Mouse (Mus musculus) myocyte (in vitro differentiated cells): ENCODE measurements around the gene Coro2b. TPM values are rescaled to one million over a fixed set of nuclear protein-coding genes. Genes with fewer than 3 reads are reported as not detected.

Experiments
- H3K27me3 ChIP-seq: one replicate; pipeline ENCODE4 v1.6.1; 2011; ENCODE audit not compliant: control insufficient read depth, insufficient read depth, insufficient read length
- H3K36me3 ChIP-seq: one replicate; pipeline ENCODE4 v1.6.1; 2011; ENCODE audit not compliant: control insufficient read depth, insufficient read depth
- H3K4me2 ChIP-seq: one replicate; pipeline ENCODE4 v1.6.1; 2011; ENCODE audit warnings: low read depth, control low read depth
- H3K4me3 ChIP-seq: one replicate; pipeline ENCODE4 v1.5.1; 2011; ENCODE audit warnings: mild to moderate bottlenecking, control low read depth, moderate library complexity
- H3K79me2 ChIP-seq: one replicate; pipeline ENCODE4 v1.6.1; 2011; ENCODE audit not compliant: control insufficient read depth, insufficient read depth
- H3ac ChIP-seq: one replicate; pipeline ENCODE4 v1.6.1; 2011; ENCODE audit not compliant: control insufficient read depth, insufficient read length
- CEBPB ChIP-seq: IDR thresholded peaks from 2 replicates; pipeline ENCODE4 v1.6.1; 2011; ENCODE audit warnings: mild to moderate bottlenecking, moderate library complexity; ENCODE audit not compliant: poor library complexity, insufficient read depth, severe bottlenecking
- E2F4 ChIP-seq: IDR thresholded peaks from one replicate; pipeline ENCODE4 v1.6.1; 2011; ENCODE audit warnings: mild to moderate bottlenecking, control low read depth, moderate library complexity; ENCODE audit not compliant: insufficient read depth
- MAX ChIP-seq: IDR thresholded peaks from one replicate; pipeline ENCODE4 v1.6.1; 2011; ENCODE audit warnings: low read depth, mild to moderate bottlenecking, control low read depth
- MYOD1 ChIP-seq, 3 experiments: IDR thresholded peaks; one replicate each; pipeline ENCODE4 v1.6.1; 2011; ENCODE audit warnings: control low read depth in 2 of 3, low read depth in 2 of 3, mild to moderate bottlenecking in 2 of 3, moderate library complexity in 1 of 3; ENCODE audit not compliant: insufficient read length in 2 of 3, control insufficient read depth in 1 of 3
- MYOG ChIP-seq, 3 experiments: IDR thresholded peaks; one replicate each; pipeline ENCODE4 v1.6.1; 2011; ENCODE audit warnings: control low read depth in 2 of 3, low read depth in 2 of 3, mild to moderate bottlenecking in 2 of 3; ENCODE audit not compliant: insufficient read length in 2 of 3, control insufficient read depth in 1 of 3, insufficient read depth in 1 of 3
- POLR2A ChIP-seq: IDR thresholded peaks from one replicate; pipeline ENCODE4 v1.6.1; 2011; ENCODE audit warnings: low read depth, mild to moderate bottlenecking, control low read depth, moderate library complexity; ENCODE audit not compliant: insufficient read length
- POLR2AphosphoS2 ChIP-seq: IDR thresholded peaks from one replicate; pipeline ENCODE4 v1.6.1; 2011; ENCODE audit warnings: low read depth, control low read depth; ENCODE audit not compliant: insufficient read length
- REST ChIP-seq: IDR thresholded peaks from one replicate; pipeline ENCODE4 v1.6.1; 2011; ENCODE audit warnings: mild to moderate bottlenecking, control low read depth, moderate library complexity; ENCODE audit not compliant: insufficient read depth, insufficient read length
- SRF ChIP-seq: IDR thresholded peaks from one replicate; pipeline ENCODE4 v1.6.1; 2011; ENCODE audit warnings: low read depth; ENCODE audit not compliant: control insufficient read depth, insufficient read length
- TCF12 ChIP-seq: IDR thresholded peaks from one replicate; pipeline ENCODE4 v1.6.1; 2011; ENCODE audit warnings: mild to moderate bottlenecking, control low read depth; ENCODE audit not compliant: poor library complexity, insufficient read depth, severe bottlenecking
- TCF3 ChIP-seq: IDR thresholded peaks from one replicate; pipeline ENCODE4 v1.6.1; 2011; ENCODE audit warnings: low read depth, control low read depth; ENCODE audit not compliant: insufficient read length
- USF1 ChIP-seq: IDR thresholded peaks from one replicate; pipeline ENCODE4 v1.6.1; 2011; ENCODE audit warnings: low read depth, mild to moderate bottlenecking, control low read depth, moderate library complexity
- polyA plus RNA-seq: library from polyadenylated mRNA; unstranded; fragments of >200 nt; fragmentation: generic; extraction: Trizol; gene quantifications from one replicate; pipeline ENCODE4 v1.2.1, GENCODE M21; 2012; ENCODE audit warnings: missing spikeins

Coro2b gene
- polyA plus RNA-seq, 1 experiment: 21.3 TPM

- Histone ChIP-seq H3K27me3 (no peaks in the 10 kb centered on the region), H3K4me3 (no peak overlapping the region), H3K4me2 (peak overlapping the region; percentile 53), H3K79me2 (no peaks in the 10 kb centered on the region), H3K36me3 (no peaks in the 10 kb centered on the region), H3ac (no peak overlapping the region)
- no peak for TF ChIP-seq MYOD1 (IDR thresholded peaks at IDR 0.05; ENCODE audit: control insufficient read depth in 1 of 3, insufficient read length in 2 of 3, low read depth in 2 of 3)
- no peak for TF ChIP-seq POLR2AphosphoS2
- TF ChIP-seq TCF12: no peak
- TF ChIP-seq CEBPB: no peak
- TF ChIP-seq TCF3: no peak
- no peak for TF ChIP-seq E2F4
- TF ChIP-seq MYOG (IDR thresholded peaks at IDR 0.05; ENCODE audit: control insufficient read depth in 1 of 3, insufficient read depth in 1 of 3, insufficient read length in 2 of 3, low read depth in 2 of 3): no peak
- TF ChIP-seq POLR2A: no peak
- TF ChIP-seq SRF: no peak
Measured at GRCm38 (mm10) chr9:62540736-62541135, 3.9 kb upstream of the Coro2b start.

DNA sequence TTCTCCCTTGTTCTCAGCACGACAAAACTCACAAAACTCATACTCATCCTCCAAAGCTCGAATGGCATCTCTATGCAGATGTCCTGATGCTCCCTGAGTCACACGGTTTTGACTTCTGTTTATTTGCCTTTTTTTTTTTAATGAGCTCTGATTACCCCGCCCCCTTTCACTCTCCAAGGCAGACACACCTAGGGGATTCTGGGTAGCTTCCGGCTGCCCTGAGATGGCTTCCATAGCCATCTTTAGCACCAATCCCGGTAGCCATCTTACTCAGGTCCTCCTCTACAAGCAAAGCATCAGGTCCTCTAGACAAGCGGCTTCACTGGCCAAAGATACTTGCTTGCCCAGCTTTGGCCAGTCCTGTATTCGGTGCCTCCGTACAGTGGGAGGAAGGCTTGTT lies 3.3 kb upstream of the Coro2b start:
- H3K4me2 ChIP-seq: no peak overlapping the region
- TF ChIP-seq TCF12 (no peak), POLR2AphosphoS2 (no peak), POLR2A (no peak)
- no peaks in the 10 kb centered on the region for H3K27me3 ChIP-seq
- H3K36me3 ChIP-seq: no peaks in the 10 kb centered on the region
- H3K4me3 ChIP-seq: no peak overlapping the region
- H3ac ChIP-seq: no peak overlapping the region
- peaks cover 1% of the 10 kb centered on the region for H3K79me2 ChIP-seq

- Histone ChIP-seq H3K4me2 (no peak overlapping the region), H3K36me3 (no peaks in the 10 kb centered on the region)
- TF ChIP-seq POLR2AphosphoS2 (no peak), MAX (no peak), USF1 (no peak), MYOD1 (IDR thresholded peaks at IDR 0.05; ENCODE audit: control insufficient read depth in 1 of 3, insufficient read length in 2 of 3, low read depth in 2 of 3) (no peak), TCF3 (no peak), SRF (no peak), E2F4 (no peak), MYOG (IDR thresholded peaks at IDR 0.05; ENCODE audit: control insufficient read depth in 1 of 3, insufficient read depth in 1 of 3, insufficient read length in 2 of 3, low read depth in 2 of 3) (no peak), POLR2A (no peak), REST (no peak), CEBPB (no peak), TCF12 (no peak)
Measured at GRCm38 (mm10) chr9:62539251-62539711, 2.4 kb upstream of the Coro2b start.

DNA sequence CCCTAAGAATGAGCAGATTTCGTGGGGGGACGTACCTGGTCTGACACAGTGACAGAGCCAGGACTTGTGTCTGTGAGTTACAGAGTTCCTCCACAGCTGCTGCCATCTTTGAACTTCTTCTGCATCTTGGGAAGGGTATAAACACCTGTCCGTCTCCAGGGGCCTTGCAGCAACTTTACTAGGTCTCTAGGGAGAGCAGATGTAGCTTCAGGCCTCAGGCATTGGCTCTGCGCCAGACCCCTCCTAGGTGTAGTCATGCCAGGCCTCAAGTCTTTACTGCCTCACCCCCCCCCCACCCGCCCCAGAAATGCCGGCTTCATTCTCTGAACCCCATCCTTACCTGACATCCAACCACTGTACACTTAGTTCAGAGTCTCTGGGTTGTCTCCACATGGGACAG lies 1.1 kb upstream of the Coro2b start:
- TF ChIP-seq POLR2A: no peak
- no peak for TF ChIP-seq E2F4
- TF ChIP-seq SRF: no peak
- no peak for TF ChIP-seq TCF3
- no peak for TF ChIP-seq TCF12
- TF ChIP-seq MAX: no peak
- no peak for TF ChIP-seq CEBPB
- no peak for TF ChIP-seq USF1
- peak in 2 of 3 experiments; percentile 20 to 25 for TF ChIP-seq MYOD1 (IDR thresholded peaks at IDR 0.05; ENCODE audit: control insufficient read depth in 1 of 3, insufficient read length in 2 of 3, low read depth in 2 of 3)
- TF ChIP-seq MYOG (IDR thresholded peaks at IDR 0.05; ENCODE audit: control insufficient read depth in 1 of 3, insufficient read depth in 1 of 3, insufficient read length in 2 of 3, low read depth in 2 of 3): peak in 1 of 3 experiments; percentile 42
- TF ChIP-seq REST: no peak
- no peak for TF ChIP-seq POLR2AphosphoS2
- no peak overlapping the region for H3K4me3 ChIP-seq
- no peak overlapping the region for H3ac ChIP-seq
- H3K79me2 ChIP-seq: peaks cover 22% of the 10 kb centered on the region
- no peaks in the 10 kb centered on the region for H3K36me3 ChIP-seq
- no peak overlapping the region for H3K4me2 ChIP-seq
- no peaks in the 10 kb centered on the region for H3K27me3 ChIP-seq

More at GRCm38 (mm10) chr9:62539251-62539711, 2.4 kb upstream of the Coro2b start:
- no peak overlapping the region for H3K4me3 ChIP-seq
- H3ac ChIP-seq: no peak overlapping the region
- H3K27me3 ChIP-seq: no peaks in the 10 kb centered on the region
- peaks cover 10% of the 10 kb centered on the region for H3K79me2 ChIP-seq

DNA sequence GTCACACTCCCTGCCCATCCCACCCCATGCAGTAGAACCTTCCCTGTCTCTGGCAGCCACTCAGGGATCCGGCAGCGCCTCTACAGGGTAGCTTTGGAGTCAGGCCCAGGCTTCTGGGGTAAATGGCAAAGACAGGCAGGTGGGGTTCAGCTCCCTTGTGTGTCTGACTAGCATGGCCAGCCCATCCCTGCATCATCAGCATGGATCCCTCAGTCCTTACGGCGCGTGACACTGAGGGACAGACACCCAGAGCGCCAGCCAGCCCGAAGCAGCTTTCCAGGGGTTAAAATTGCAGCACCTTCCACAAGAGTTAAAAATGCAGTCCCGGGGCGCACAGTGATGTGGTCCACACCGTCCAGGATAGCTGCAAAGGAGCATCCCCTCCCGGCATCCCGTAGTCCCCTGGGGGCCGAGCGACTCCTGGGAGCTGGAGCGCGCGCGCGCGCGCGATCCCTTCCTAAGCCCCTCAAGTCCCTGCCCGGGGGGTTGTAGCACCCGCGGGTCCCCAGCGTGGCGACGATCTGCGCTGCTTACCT lies 657 bp downstream of the Coro2b start:
- H3ac ChIP-seq: peak overlapping the region; percentile 56
- peak overlapping the region; percentile 75 for H3K4me2 ChIP-seq
- H3K36me3 ChIP-seq: no peaks in the 10 kb centered on the region
- peaks cover 22% of the 10 kb centered on the region for H3K79me2 ChIP-seq
- no peak for TF ChIP-seq POLR2A
- TF ChIP-seq E2F4: no peak
- TF ChIP-seq SRF: no peak
- no peak for TF ChIP-seq USF1
- TF ChIP-seq MAX: no peak
- TF ChIP-seq POLR2AphosphoS2: no peak
- TF ChIP-seq CEBPB: no peak
- TF ChIP-seq TCF12: no peak
- TF ChIP-seq MYOD1 (IDR thresholded peaks at IDR 0.05; ENCODE audit: control insufficient read depth in 1 of 3, insufficient read length in 2 of 3, low read depth in 2 of 3): no peak
- TF ChIP-seq TCF3: no peak
- no peak for TF ChIP-seq REST
- peak overlapping the region; percentile 30 for H3K4me3 ChIP-seq
- no peaks in the 10 kb centered on the region for H3K27me3 ChIP-seq
